11 mouse cellular contexts compared by ENCODE assay signal in genomic region chr8:30863017-30863416, GRCm38 (mm10).
DNase-seq lines count a peak whose midpoint lies in the region; ATAC-seq lines count a peak whose summit lies in the region.
"Had no signal": no experiment of that assay in that cellular context is flagged by ENCODE, and none has a peak within 500 bp of the region (broad histone marks: within the 10 kb centered on the region; RNA-seq: fewer than 3 reads in every experiment).

No protein-coding gene starts in this region.

- no peak overlapping the region for H3K27ac ChIP-seq in neural tube, embryonic 12.5 days
- H3K27ac ChIP-seq in hindbrain, embryonic 14.5 days, result peak overlapping the region; percentile 2; the same call in 1 of the 2 replicates
- H3K27ac ChIP-seq in neural tube, embryonic 14.5 days (ENCODE audit: low read depth, low read length), result no peak overlapping the region
- H3K27ac ChIP-seq: heart, embryonic 15.5 days had no signal

- 28% methylated on average over 4 of the region's 4 CpGs for WGBS in neural tube, embryonic 12.5 days
- 14% methylated on average over 4 of the region's 4 CpGs for WGBS in hindbrain, embryonic 14.5 days
- WGBS in neural tube, embryonic 14.5 days, result 19% methylated on average over 4 of the region's 4 CpGs

- H3K4me2 ChIP-seq in neural tube, embryonic 12.5 days (replicated peaks), result no peak overlapping the region
- no peak overlapping the region for H3K4me2 ChIP-seq in hindbrain, embryonic 14.5 days (replicated peaks)
- H3K4me2 ChIP-seq in neural tube, embryonic 14.5 days (ENCODE audit: low read depth, low read length), result no peak overlapping the region
- H3K4me2 ChIP-seq: heart, embryonic 15.5 days had no signal

- no peaks in the 10 kb centered on the region for H3K27me3 ChIP-seq in neural tube, embryonic 12.5 days (replicated peaks)
- no peaks in the 10 kb centered on the region for H3K27me3 ChIP-seq in hindbrain, embryonic 14.5 days (ENCODE audit: control insufficient read depth, insufficient read depth, low read length)
- no peaks in the 10 kb centered on the region for H3K27me3 ChIP-seq in neural tube, embryonic 14.5 days (ENCODE audit: control insufficient read depth, insufficient read depth, low read length)
- H3K27me3 ChIP-seq: heart, embryonic 15.5 days had no signal

- no peak overlapping the region for H3K9ac ChIP-seq in neural tube, embryonic 12.5 days
- H3K9ac ChIP-seq in hindbrain, embryonic 14.5 days, result no peak overlapping the region
- no peak overlapping the region for H3K9ac ChIP-seq in neural tube, embryonic 14.5 days (replicated peaks; ENCODE audit: low read depth, low read length)
- H3K9ac ChIP-seq: heart, embryonic 15.5 days had no signal

- H3K4me3 ChIP-seq in neural tube, embryonic 12.5 days, result no peak overlapping the region
- H3K4me3 ChIP-seq in hindbrain, embryonic 14.5 days (replicated peaks; ENCODE audit: low read length), result no peak overlapping the region
- H3K4me3 ChIP-seq in neural tube, embryonic 14.5 days (ENCODE audit: low read depth, low read length), result no peak overlapping the region
- H3K4me3 ChIP-seq: heart, embryonic 15.5 days had no signal

- peak; percentile 22 for DNase-seq in cerebellum, adult 9-11 months
- DNase-seq in cerebellum, postnatal 14 days, result no peak
- DNase-seq in neural tube, embryonic 10.5 days (ENCODE audit: extremely low spot score, low spot score), result no peak
- peak; percentile 34 for DNase-seq in hindbrain, embryonic 14.5 days (ENCODE audit: low spot score)
- DNase-seq in natural killer cell, adult 2 months (ENCODE audit: low spot score in 2 of 2), result no peak
- no peak for DNase-seq in gastrocnemius, postnatal 10 days
- DNase-seq: kidney, adult 11 months; lung, postnatal 14 days had no signal

- no peaks in the 10 kb centered on the region for H3K9me3 ChIP-seq in neural tube, embryonic 12.5 days
- H3K9me3 ChIP-seq in hindbrain, embryonic 14.5 days (ENCODE audit: control insufficient read depth, low read length), result no peaks in the 10 kb centered on the region
- no peaks in the 10 kb centered on the region for H3K9me3 ChIP-seq in neural tube, embryonic 14.5 days (ENCODE audit: control insufficient read depth, low read length)
- H3K9me3 ChIP-seq: heart, embryonic 15.5 days had no signal

- H3K36me3 ChIP-seq in neural tube, embryonic 12.5 days, result no peaks in the 10 kb centered on the region
- no peaks in the 10 kb centered on the region for H3K36me3 ChIP-seq in hindbrain, embryonic 14.5 days (replicated peaks; ENCODE audit: control insufficient read depth, insufficient read depth)
- H3K36me3 ChIP-seq in neural tube, embryonic 14.5 days (ENCODE audit: control insufficient read depth, insufficient read depth, low read length), result no peaks in the 10 kb centered on the region
- H3K36me3 ChIP-seq: heart, embryonic 15.5 days had no signal

- peak; percentile 48; the same call in 1 of the 2 replicates for ATAC-seq in neural tube, embryonic 12.5 days (ENCODE audit: low FRiP score, low read depth)
- peak; percentile 71; the same call in 1 of the 2 replicates for ATAC-seq in hindbrain, embryonic 14.5 days (ENCODE audit: low FRiP score)
- peak; percentile 61; the same call in 1 of the 2 replicates for ATAC-seq in neural tube, embryonic 14.5 days (ENCODE audit: low read depth)

- no peaks in the 10 kb centered on the region for H3K4me1 ChIP-seq in neural tube, embryonic 12.5 days
- H3K4me1 ChIP-seq in hindbrain, embryonic 14.5 days (replicated peaks; ENCODE audit: control insufficient read depth, insufficient read depth, low read length), result no peaks in the 10 kb centered on the region
- no peaks in the 10 kb centered on the region for H3K4me1 ChIP-seq in neural tube, embryonic 14.5 days (ENCODE audit: control insufficient read depth, insufficient read depth, low read length)
- H3K4me1 ChIP-seq: heart, embryonic 15.5 days had no signal

Comparison
In these comparisons a context has a peak if more than half of its experiments do, and no peak if none do; other contexts are left out.
1. DNase-seq: peak in cerebellum, adult 9-11 months (single experiment) and hindbrain, embryonic 14.5 days (single experiment); none in cerebellum, postnatal 14 days (0 of 2), neural tube, embryonic 10.5 days (single experiment), natural killer cell, adult 2 months (0 of 2) and gastrocnemius, postnatal 10 days (single experiment).
2. Peak in every context shown above with its lines, with median percentiles within 50 percentile points of each other: ATAC-seq.